Mouse (Mus musculus) C2C12 (cell line): ENCODE measurements around the gene Muc16. TPM values are rescaled to one million over a fixed set of nuclear protein-coding genes. Genes with fewer than 3 reads are reported as not detected.

Experiments used
- H3K27me3 ChIP-seq: one replicate; pipeline ENCODE4 v1.6.1; 2011; ENCODE audit not compliant: control insufficient read depth, insufficient read depth, insufficient read length
- H3K36me3 ChIP-seq: one replicate; pipeline ENCODE4 v1.6.1; 2011; ENCODE audit not compliant: control insufficient read depth, insufficient read depth
- H3K4me3 ChIP-seq: one replicate; pipeline ENCODE4 v1.5.1; 2011; ENCODE audit warnings: mild to moderate bottlenecking, control low read depth; ENCODE audit not compliant: poor library complexity, insufficient read depth, severe bottlenecking
- H3K79me2 ChIP-seq: one replicate; pipeline ENCODE4 v1.6.1; 2011; ENCODE audit not compliant: control insufficient read depth, insufficient read depth
- H3K79me3 ChIP-seq: one replicate; pipeline ENCODE4 v1.6.1; 2011; ENCODE audit warnings: low read depth, control low read depth
- H3ac ChIP-seq: one replicate; pipeline ENCODE3; 2011; ENCODE audit warnings: low read depth; ENCODE audit not compliant: control insufficient read depth, insufficient read length
- CEBPB ChIP-seq: IDR thresholded peaks from one replicate; pipeline ENCODE4 v1.6.1; 2011; ENCODE audit warnings: low read depth, mild to moderate bottlenecking, control low read depth, moderate library complexity
- CTCF ChIP-seq: IDR thresholded peaks from one replicate; pipeline ENCODE4 v1.5.1; 2011; ENCODE audit not compliant: control insufficient read depth, insufficient read depth, insufficient read length
- FOSL1 ChIP-seq: IDR thresholded peaks from one replicate; pipeline ENCODE4 v1.8.0; 2011; ENCODE audit warnings: mild to moderate bottlenecking, low read length; ENCODE audit not compliant: poor library complexity, insufficient read depth, severe bottlenecking
- MAX ChIP-seq: IDR thresholded peaks from one replicate; pipeline ENCODE4 v1.6.1; 2011; ENCODE audit warnings: mild to moderate bottlenecking, control low read depth
- MYOD1 ChIP-seq: IDR thresholded peaks from one replicate; pipeline ENCODE4 v1.6.1; 2011; ENCODE audit warnings: low read depth; ENCODE audit not compliant: control insufficient read depth, insufficient read length
- MYOG ChIP-seq: IDR thresholded peaks from one replicate; pipeline ENCODE4 v1.6.1; 2011; ENCODE audit not compliant: control insufficient read depth, insufficient read length; ENCODE audit errors: extremely low read depth
- USF1 ChIP-seq: IDR thresholded peaks from one replicate; pipeline ENCODE4 v1.6.1; 2011; ENCODE audit warnings: low read depth, mild to moderate bottlenecking, control low read depth, moderate library complexity
- long read RNA-seq, 2 experiments: library from polyadenylated mRNA; unstranded; transcript quantifications; one replicate each; pipeline ENCODE4 v2.0.0; 2019 to 2020
- polyA plus RNA-seq: library from polyadenylated mRNA; unstranded; fragments of >200 nt; fragmentation: generic; extraction: Trizol; gene quantifications from one replicate; pipeline ENCODE4 v1.2.1, GENCODE M21; 2012; ENCODE audit warnings: missing spikeins

The Muc16 gene
- not detected for polyA plus RNA-seq
- long read RNA-seq, experiment 1, result 0 reads
- long read RNA-seq, experiment 2, result 0 reads

GRCm38 (mm10) chr9:18674480-18675154 is at the start of gene Muc16:
Muc16 (minus strand) TSS chr9:18674530.
- no peak for TF ChIP-seq CTCF
- TF ChIP-seq FOSL1, result no peak
- no peak for TF ChIP-seq USF1
- no peak for TF ChIP-seq MYOD1
- no peak for TF ChIP-seq MAX
- no peak for TF ChIP-seq MYOG
- no peak for TF ChIP-seq CEBPB
- Histone ChIP-seq H3K79me2 (no peaks in the 10 kb centered on the region), H3K36me3 (no peaks in the 10 kb centered on the region), H3K79me3 (no peaks in the 10 kb centered on the region), H3K27me3 (no peaks in the 10 kb centered on the region), H3K4me3 (no peak within 1 kb of the TSS), H3ac (no peak within 1 kb of the TSS)

GRCm38 (mm10) chr9:18722712-18723099 is 48.4 kb upstream of the Muc16 start:
- TF ChIP-seq MAX, result no peak
- TF ChIP-seq USF1, result no peak
- no peak for TF ChIP-seq MYOD1
- no peak for TF ChIP-seq FOSL1
- no peak for TF ChIP-seq CTCF
- TF ChIP-seq CEBPB, result no peak
- TF ChIP-seq MYOG, result no peak
- Histone ChIP-seq H3K36me3 (no peaks in the 10 kb centered on the region), H3K79me3 (no peaks in the 10 kb centered on the region), H3K27me3 (no peaks in the 10 kb centered on the region), H3K4me3 (no peak overlapping the region), H3K79me2 (no peaks in the 10 kb centered on the region), H3ac (no peak overlapping the region)

GRCm38 (mm10) chr9:18721931-18722711 is 47.8 kb upstream of the Muc16 start:
- Histone ChIP-seq H3K79me3 (no peaks in the 10 kb centered on the region), H3K36me3 (no peaks in the 10 kb centered on the region), H3ac (no peak overlapping the region), H3K4me3 (no peak overlapping the region), H3K27me3 (no peaks in the 10 kb centered on the region), H3K79me2 (no peaks in the 10 kb centered on the region)
- TF ChIP-seq MYOD1 (no peak), MAX (no peak), CEBPB (no peak), CTCF (no peak), FOSL1 (no peak), USF1 (no peak), MYOG (no peak)

- Histone ChIP-seq H3ac (no peak overlapping the region), H3K4me3 (no peak overlapping the region), H3K36me3 (no peaks in the 10 kb centered on the region), H3K27me3 (no peaks in the 10 kb centered on the region), H3K79me3 (no peaks in the 10 kb centered on the region), H3K79me2 (no peaks in the 10 kb centered on the region)
- TF ChIP-seq MAX (no peak), FOSL1 (no peak), MYOD1 (no peak), CTCF (no peak), CEBPB (no peak), MYOG (no peak), USF1 (no peak)
These were observed 46.7 kb upstream of the Muc16 start for GRCm38 (mm10) chr9:18721011-18721410.

GRCm38 (mm10) chr9:18705628-18706027 is 31.3 kb upstream of the Muc16 start:
- H3K27me3 ChIP-seq, result no peaks in the 10 kb centered on the region
- H3ac ChIP-seq, result no peak overlapping the region
- TF ChIP-seq USF1, result no peak
- no peak for TF ChIP-seq CEBPB
- no peak for TF ChIP-seq FOSL1
- no peak for TF ChIP-seq MYOD1
- no peak for TF ChIP-seq MYOG
- no peak for TF ChIP-seq CTCF
- no peak for TF ChIP-seq MAX
- H3K79me3 ChIP-seq, result no peaks in the 10 kb centered on the region
- no peaks in the 10 kb centered on the region for H3K36me3 ChIP-seq
- no peak overlapping the region for H3K4me3 ChIP-seq
- H3K79me2 ChIP-seq, result no peaks in the 10 kb centered on the region
